Comparison of ENCODE assay signal across 13 mouse cellular contexts in the genomic region with DNA sequence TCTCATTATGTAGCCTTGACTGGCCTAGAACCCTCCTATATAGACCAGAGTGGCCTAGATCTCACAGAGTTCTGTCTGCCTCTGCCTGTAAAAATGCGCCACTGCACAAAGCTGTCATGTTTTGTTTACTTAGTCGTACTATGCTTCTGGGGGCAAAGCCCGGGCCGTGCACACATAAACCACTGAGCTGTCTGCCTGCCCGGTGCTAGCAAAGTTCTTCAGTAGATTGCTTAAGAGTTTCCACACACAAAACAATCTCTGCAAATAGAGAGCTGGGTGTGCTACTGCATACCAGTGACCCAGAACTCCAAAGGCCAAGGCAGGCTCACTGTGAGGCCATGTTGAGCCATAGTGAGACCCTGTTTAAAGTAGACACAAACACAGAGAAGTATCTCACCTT. TPM values are rescaled to one million over a fixed set of nuclear protein-coding genes. Genes with fewer than 3 reads are reported as not detected.
DNase-seq lines count a peak whose midpoint lies in the region; ATAC-seq and TF ChIP-seq lines count a peak whose summit lies in the region.
"Had no signal": no experiment of that assay in that cellular context is flagged by ENCODE, and none has a peak within 500 bp of the region (broad histone marks: within the 10 kb centered on the region; RNA-seq: fewer than 3 reads in every experiment).

No protein-coding gene starts in this region.

- no peak for TF ChIP-seq POLR2A in kidney, adult 2 months (IDR thresholded peaks at IDR 0.05; ENCODE audit: low read depth, low read length)

- 31% methylated on average over 5 of the region's 5 CpGs for WGBS in kidney, adult 2 months
- WGBS in hindbrain, embryonic 13.5 days: 88% methylated on average over 5 of the region's 5 CpGs

- H3K36me3 ChIP-seq in kidney, adult 2 months (ENCODE audit: control insufficient read depth, insufficient read depth, low read length): no peaks in the 10 kb centered on the region
- peaks cover 10% of the 10 kb centered on the region for H3K36me3 ChIP-seq in hindbrain, embryonic 13.5 days
- H3K36me3 ChIP-seq: midbrain, embryonic 15.5 days had no signal

- ATAC-seq in hindbrain, embryonic 13.5 days (ENCODE audit: low FRiP score): no peak
- ATAC-seq: forebrain, embryonic 16.5 days; midbrain, embryonic 15.5 days had no signal

- no peaks in the 10 kb centered on the region for H3K9me3 ChIP-seq in hindbrain, embryonic 13.5 days
- H3K9me3 ChIP-seq: midbrain, embryonic 15.5 days; neural tube, embryonic 12.5 days had no signal

- no peaks in the 10 kb centered on the region for H3K27me3 ChIP-seq in kidney, adult 2 months (replicated peaks; ENCODE audit: control insufficient read depth, insufficient read depth, low read length)
- H3K27me3 ChIP-seq in hindbrain, embryonic 13.5 days: no peaks in the 10 kb centered on the region
- H3K27me3 ChIP-seq: midbrain, embryonic 15.5 days; neural tube, embryonic 12.5 days had no signal

- peaks cover 23% of the 10 kb centered on the region for H3K4me1 ChIP-seq in kidney, adult 2 months (ENCODE audit: control insufficient read depth, insufficient read depth, low read length)
- H3K4me1 ChIP-seq in hindbrain, embryonic 13.5 days (replicated peaks): peaks cover 13% of the 10 kb centered on the region

- H3K4me2 ChIP-seq in hindbrain, embryonic 13.5 days: no peak overlapping the region
- H3K4me2 ChIP-seq: midbrain, embryonic 15.5 days; neural tube, embryonic 12.5 days had no signal

- 0 out of 2 replicates have a peak, but pooled peaks have one; percentile 1 for TF ChIP-seq CTCF in kidney, adult 2 months (conservative IDR thresholded peaks at IDR 0.05; ENCODE audit: insufficient read depth, insufficient read length, low read depth, low read length)

- 0 out of 2 replicates have a peak overlapping the region, but pooled peaks have one; percentile 12 for H3K27ac ChIP-seq in kidney, adult 2 months (ENCODE audit: insufficient read depth, low read depth, low read length)
- H3K27ac ChIP-seq in hindbrain, embryonic 13.5 days: no peak overlapping the region
- H3K27ac ChIP-seq: left cerebral cortex, adult 2 months; midbrain, embryonic 15.5 days; neural tube, embryonic 12.5 days had no signal

- no peak for DNase-seq in kidney, adult 2 months
- no peak for DNase-seq in kidney, postnatal 4 days
- DNase-seq in adipocyte (ENCODE audit: low spot score) (peak; percentile 83), liver (peak; percentile 25)
- DNase-seq in lung, postnatal 10 days: peak; percentile 49
- no peak for DNase-seq in spleen, adult 18-20 months
- DNase-seq: cerebellum, postnatal 25 days; heart, adult 11 months had no signal

- no peak overlapping the region for H3K4me3 ChIP-seq in kidney, adult 2 months (ENCODE audit: insufficient read depth, low read depth, low read length)
- H3K4me3 ChIP-seq in hindbrain, embryonic 13.5 days: no peak overlapping the region
- H3K4me3 ChIP-seq: left cerebral cortex, adult 2 months; midbrain, embryonic 15.5 days; neural tube, embryonic 12.5 days had no signal

- H3K9ac ChIP-seq in hindbrain, embryonic 13.5 days: no peak overlapping the region
- H3K9ac ChIP-seq: midbrain, embryonic 15.5 days; neural tube, embryonic 12.5 days had no signal

RNA-seq across cellular contexts. Expression of a gene that starts 58.3 kb away (rescaled TPM):
- polyA plus RNA-seq in kidney, adult 2 months (2012; rRNA removed): 38.9 and 41.7 TPM in 2 replicates
- 14.3 and 16.1 TPM in 2 replicates for polyA plus RNA-seq in hindbrain, embryonic 13.5 days (2015; fragmentation: Nextera tagmentation; extraction: Ambion mirVana)

Comparison
In these comparisons a context has a peak if more than half of its experiments do, and no peak if none do; other contexts are left out.
1. DNase-seq: peak in adipocyte (single experiment), liver (single experiment) and lung, postnatal 10 days (single experiment); none in kidney, adult 2 months (single experiment), kidney, postnatal 4 days (0 of 2) and spleen, adult 18-20 months (0 of 2).